Mouse (Mus musculus) midbrain, embryonic 11.5 days (tissue): ENCODE measurements at regions not wholly inside any gene's neighbourhood (a gene's known extent, or its start where the extent isn't known, plus 50 kb on each side); places are given as distances from the start of the nearest gene placed in this dataset.
A peak's percentile ranks its signal among the peaks of the same experiment; 100 is the strongest.

Source experiments
- ATAC-seq: fragments of 200-750 bp; cut with Nextera tagmentation; 2 replicates; pipeline ENCODE4 v1.8.0; 2017; ENCODE audit warnings: moderate TSS enrichment, moderate library complexity; ENCODE audit not compliant: low FRiP score
- DNase-seq: peaks from one replicate; pipeline ENCODE4 v3.0.0; 2015; ENCODE audit warnings: low spot score; ENCODE audit errors: missing footprints
- H3K27ac ChIP-seq: fragments of 300-500 bp; sonication (generic); 2 replicates; pipeline ENCODE4 v1.5.1; 2014; ENCODE audit warnings: low read depth, low read length
- H3K27me3 ChIP-seq: fragments of 300-500 bp; sonication (generic); 2 replicates; pipeline ENCODE4 v1.6.1; 2014; ENCODE audit warnings: mild to moderate bottlenecking, low read length, moderate library complexity, mixed read lengths; ENCODE audit not compliant: control insufficient read depth, insufficient read depth
- H3K36me3 ChIP-seq: fragments of 300-500 bp; sonication (generic); 2 replicates; pipeline ENCODE4 v1.6.1; 2014; ENCODE audit warnings: mild to moderate bottlenecking, low read length, moderate library complexity, mixed read lengths; ENCODE audit not compliant: control insufficient read depth, insufficient read depth
- H3K4me1 ChIP-seq: fragments of 300-500 bp; sonication (generic); 2 replicates; pipeline ENCODE4 v1.6.1; 2014; ENCODE audit warnings: low read length; ENCODE audit not compliant: control insufficient read depth, insufficient read depth
- H3K4me2 ChIP-seq: fragments of 300-500 bp; sonication (generic); 2 replicates; pipeline ENCODE4 v1.6.1; 2014; ENCODE audit warnings: mild to moderate bottlenecking, moderate library complexity
- H3K4me3 ChIP-seq: fragments of 300-500 bp; sonication (generic); 2 replicates; pipeline ENCODE4 v1.5.1; 2014; ENCODE audit warnings: low read depth, low read length
- H3K9ac ChIP-seq: fragments of 300-500 bp; sonication (generic); 2 replicates; pipeline ENCODE4 v1.6.1; 2014; ENCODE audit warnings: low read length
- H3K9me3 ChIP-seq: fragments of 300-500 bp; sonication (generic); 2 replicates; pipeline ENCODE4 v1.6.1; 2016; ENCODE audit warnings: low read length; ENCODE audit not compliant: control insufficient read depth
- WGBS: fragments of 180-500 bp; shearing (Covaris S2); extraction: QIAGEN DNeasy Blood & Tissue Kit; methylation state at CpG from one replicate; pipeline ENCODE4 v1.1.7; 2014; 5-methylcytosine and 5-hydroxymethylcytosine counted together

DNA sequence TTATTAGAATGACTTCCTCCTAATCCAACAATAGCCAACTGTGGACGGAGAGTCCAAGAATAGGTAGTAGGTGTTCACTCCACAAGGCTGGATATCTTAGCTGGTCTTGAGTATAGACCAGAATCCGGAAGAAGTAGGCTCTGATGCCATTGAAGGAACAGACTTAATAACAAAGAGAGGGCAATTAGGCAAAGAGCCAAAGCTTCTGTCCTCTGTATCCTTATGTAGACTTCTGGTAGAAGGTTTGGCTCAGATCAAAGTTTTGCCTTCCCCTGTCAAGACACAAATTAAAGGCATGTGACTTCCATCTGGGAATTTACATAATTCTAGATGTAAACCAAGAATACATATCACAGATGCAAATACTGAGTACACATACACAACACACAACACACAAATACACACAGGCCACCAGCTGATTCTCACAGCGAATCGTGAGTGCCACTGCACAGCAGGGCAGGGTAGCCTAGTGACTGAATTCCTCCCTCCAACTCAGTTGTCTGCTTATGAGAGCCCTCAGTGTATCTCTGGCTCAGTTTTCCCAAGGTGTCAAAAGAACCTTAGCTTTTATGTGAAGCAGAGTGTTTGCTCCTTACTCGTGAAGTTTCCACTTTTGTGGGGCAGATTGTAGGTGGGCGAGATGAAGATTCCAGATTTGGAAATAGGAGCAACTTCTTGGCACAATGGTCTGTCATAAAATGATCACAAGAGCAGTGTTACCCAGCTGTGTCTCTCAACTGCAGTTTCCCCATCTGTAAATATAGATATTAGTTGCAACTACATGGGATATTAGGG is 404.5 kb upstream of the Tenm4 start:
- no peaks in the 10 kb centered on the region for H3K27me3 ChIP-seq
- WGBS, result 91% methylated on average over 6 of the region's 6 CpGs
- no peak for ATAC-seq
- no peak overlapping the region for H3K4me2 ChIP-seq
- no peak for DNase-seq
- no peaks in the 10 kb centered on the region for H3K4me1 ChIP-seq
- no peak overlapping the region for H3K9ac ChIP-seq
- no peak overlapping the region for H3K27ac ChIP-seq
- H3K36me3 ChIP-seq, result no peaks in the 10 kb centered on the region
- no peaks in the 10 kb centered on the region for H3K9me3 ChIP-seq
- H3K4me3 ChIP-seq, result no peak overlapping the region

DNA sequence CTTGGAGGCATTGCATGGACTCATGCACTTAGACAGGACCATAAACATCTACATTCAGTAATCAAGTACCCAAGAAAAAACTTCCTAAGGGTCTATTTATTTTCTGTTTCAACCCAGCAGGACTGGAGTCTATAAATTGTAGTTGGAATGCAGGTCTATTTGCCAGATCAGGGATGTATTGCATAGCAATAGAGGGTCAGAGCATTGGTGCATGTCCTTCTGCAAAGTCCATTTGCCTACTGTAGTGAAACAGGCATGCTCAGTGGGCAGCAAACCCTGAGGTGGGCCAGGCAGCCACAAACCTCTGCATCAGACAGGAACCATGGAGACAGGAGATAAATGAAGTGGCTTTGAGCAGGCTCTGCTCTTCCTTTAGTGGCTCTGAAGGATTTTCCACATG is 386.5 kb upstream of the Tenm4 start:
- Histone ChIP-seq H3K4me3 (no peak overlapping the region), H3K27ac (no peak overlapping the region), H3K9me3 (no peaks in the 10 kb centered on the region), H3K4me1 (no peaks in the 10 kb centered on the region), H3K36me3 (no peaks in the 10 kb centered on the region), H3K27me3 (no peaks in the 10 kb centered on the region), H3K9ac (no peak overlapping the region), H3K4me2 (no peak overlapping the region)
- no peak for DNase-seq
- no peak for ATAC-seq

DNA sequence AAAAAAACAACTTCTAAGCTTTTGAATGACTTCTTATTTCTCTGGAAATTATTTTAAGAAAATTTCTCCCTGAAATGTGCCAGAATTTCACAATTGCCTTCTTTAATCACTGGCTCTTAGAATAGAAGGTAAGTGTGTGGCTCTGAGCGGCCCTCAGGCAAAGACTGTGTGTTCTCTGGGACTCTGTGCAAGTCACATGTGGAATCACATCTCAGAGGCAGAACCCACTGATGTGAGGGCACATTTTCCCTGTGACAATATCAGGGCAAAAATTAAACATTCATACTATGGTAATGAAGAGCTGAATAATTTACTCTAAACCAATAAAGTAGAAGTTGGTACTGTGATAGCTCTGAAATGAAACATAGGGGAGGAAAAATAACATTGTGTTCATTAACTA is 383.5 kb upstream of the Tenm4 start:
- Histone ChIP-seq H3K27me3 (no peaks in the 10 kb centered on the region), H3K9ac (no peak overlapping the region), H3K9me3 (no peaks in the 10 kb centered on the region), H3K4me1 (no peaks in the 10 kb centered on the region), H3K36me3 (no peaks in the 10 kb centered on the region), H3K4me3 (no peak overlapping the region), H3K4me2 (no peak overlapping the region), H3K27ac (no peak overlapping the region)
- ATAC-seq (no peak), DNase-seq (no peak)
- WGBS, result 86% methylated on average over 1 of the region's 1 CpGs

DNA sequence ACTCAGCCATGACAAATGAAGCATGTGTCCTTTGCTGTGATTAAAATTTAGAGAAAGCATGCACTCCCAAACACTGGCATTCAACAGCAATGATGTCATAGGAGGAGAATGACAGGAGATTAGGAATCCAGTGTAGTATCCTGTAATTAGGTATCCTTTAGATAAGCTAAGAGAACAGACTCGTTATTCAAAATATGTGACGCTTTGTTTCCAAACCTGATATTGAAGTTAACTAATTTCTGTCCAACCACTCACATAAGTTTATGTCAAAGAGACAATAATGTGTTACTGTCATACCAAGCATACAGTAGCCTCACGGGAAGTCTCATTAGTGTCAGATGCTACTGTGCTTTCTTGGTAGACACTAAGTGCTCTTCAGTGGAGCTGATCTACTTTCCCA is 383.1 kb upstream of the Tenm4 start:
- Histone ChIP-seq H3K4me1 (no peaks in the 10 kb centered on the region), H3K36me3 (no peaks in the 10 kb centered on the region), H3K4me3 (no peak overlapping the region), H3K9ac (no peak overlapping the region), H3K27ac (no peak overlapping the region), H3K9me3 (no peaks in the 10 kb centered on the region), H3K4me2 (no peak overlapping the region), H3K27me3 (no peaks in the 10 kb centered on the region)
- ATAC-seq (no peak), DNase-seq (no peak)
- WGBS, result 93% methylated on average over 3 of the region's 3 CpGs

DNA sequence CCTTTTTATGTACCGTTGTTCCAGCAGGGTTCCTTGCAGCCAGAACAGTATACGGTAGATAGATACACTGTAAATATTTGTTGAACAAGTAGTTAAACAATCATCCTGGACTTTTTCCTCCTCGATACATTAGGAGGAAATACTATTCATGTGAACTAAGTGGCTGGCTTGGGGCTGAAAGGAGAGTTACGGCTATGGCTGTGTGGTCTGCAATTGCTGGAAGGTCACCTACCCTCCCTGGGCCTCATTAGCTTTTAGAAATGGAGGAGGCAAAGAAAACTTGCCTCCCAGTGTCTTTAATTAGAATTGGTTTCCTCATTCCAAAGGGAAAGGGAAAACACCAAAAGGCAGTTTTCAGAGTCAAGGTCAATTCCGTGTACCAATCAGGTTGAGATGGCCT is 381.6 kb upstream of the Tenm4 start:
- Histone ChIP-seq H3K9ac (no peak overlapping the region), H3K4me3 (no peak overlapping the region), H3K9me3 (no peaks in the 10 kb centered on the region), H3K4me1 (no peaks in the 10 kb centered on the region), H3K4me2 (no peak overlapping the region), H3K27me3 (no peaks in the 10 kb centered on the region), H3K36me3 (no peaks in the 10 kb centered on the region), H3K27ac (no peak overlapping the region)
- DNase-seq, result no peak
- 88% methylated on average over 5 of the region's 5 CpGs for WGBS
- no peak for ATAC-seq

DNA sequence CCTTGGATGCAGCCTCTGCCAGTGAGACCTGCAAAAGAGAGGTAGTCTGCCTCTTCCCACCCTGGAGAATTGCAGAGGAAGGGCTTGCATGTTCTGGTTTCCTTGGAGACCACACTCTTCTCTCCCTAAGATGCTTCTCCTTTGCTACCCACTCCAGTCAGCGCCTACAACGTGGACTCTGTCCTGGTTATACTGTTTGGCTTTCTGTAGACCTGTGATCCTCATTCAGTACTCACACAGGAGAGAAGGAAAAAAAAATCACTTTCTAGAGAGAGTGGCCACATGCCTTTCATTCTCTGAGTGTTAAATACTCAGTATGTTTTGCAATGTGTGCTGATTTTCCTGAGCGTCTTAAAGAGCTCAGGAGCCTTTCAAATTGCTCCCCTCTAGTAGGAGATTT is 372.0 kb upstream of the Tenm4 start:
- H3K9me3 ChIP-seq, result no peaks in the 10 kb centered on the region
- ATAC-seq, result no peak
- H3K4me3 ChIP-seq, result no peak overlapping the region
- WGBS, result 49% methylated on average over 3 of the region's 3 CpGs
- no peak overlapping the region for H3K27ac ChIP-seq
- H3K36me3 ChIP-seq, result no peaks in the 10 kb centered on the region
- DNase-seq, result no peak
- no peak overlapping the region for H3K4me2 ChIP-seq
- no peaks in the 10 kb centered on the region for H3K27me3 ChIP-seq
- H3K9ac ChIP-seq, result no peak overlapping the region
- no peaks in the 10 kb centered on the region; the same call in 1 of the 2 replicates for H3K4me1 ChIP-seq

DNA sequence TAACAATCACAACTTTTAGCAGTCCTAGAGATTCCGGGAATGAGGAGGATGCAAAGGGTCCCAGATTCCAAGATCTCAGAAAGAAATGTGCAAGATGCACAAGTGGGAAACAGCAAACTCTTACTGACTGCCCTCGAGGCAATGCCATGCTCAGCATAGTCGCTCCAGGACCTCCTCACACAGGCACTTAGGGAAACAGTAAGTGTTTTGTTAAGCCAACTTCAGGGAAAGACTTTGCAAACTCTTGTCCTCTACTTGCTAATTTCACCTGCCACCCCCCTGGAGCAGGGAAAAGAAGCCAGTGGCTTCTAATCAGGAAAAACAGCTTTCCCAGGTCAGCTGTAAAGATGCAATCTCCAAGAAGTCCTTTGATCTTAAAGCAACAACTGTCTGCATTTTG is 361.4 kb upstream of the Tenm4 start:
- Histone ChIP-seq H3K27ac (no peak overlapping the region), H3K27me3 (no peaks in the 10 kb centered on the region), H3K9ac (no peak overlapping the region), H3K4me3 (no peak overlapping the region), H3K4me2 (no peak overlapping the region), H3K36me3 (no peaks in the 10 kb centered on the region), H3K9me3 (no peaks in the 10 kb centered on the region), H3K4me1 (peaks cover 2% of the 10 kb centered on the region; the same call in 1 of the 2 replicates)
- WGBS, result 33% methylated on average over 3 of the region's 3 CpGs
- DNase-seq, result no peak
- no peak for ATAC-seq

DNA sequence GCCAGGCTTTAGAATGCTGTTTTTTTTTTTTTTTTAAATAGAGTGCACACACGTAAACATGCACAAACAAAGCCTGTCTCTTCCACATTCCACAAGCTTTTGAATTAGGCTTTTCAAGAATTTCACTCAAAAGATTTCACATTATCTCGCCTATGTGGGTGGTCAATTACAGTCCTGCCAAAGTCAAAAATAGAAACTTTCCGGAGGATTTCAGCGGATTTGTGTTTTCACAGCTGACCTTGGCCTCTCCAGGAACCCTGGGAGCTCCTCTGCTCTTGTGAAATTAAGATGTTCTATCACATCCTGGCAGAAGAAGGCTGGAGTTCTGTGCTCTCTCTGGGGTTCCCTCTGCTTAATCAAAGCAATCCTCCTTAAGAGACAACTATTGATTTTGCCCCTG is 360.9 kb upstream of the Tenm4 start:
- no peak overlapping the region for H3K9ac ChIP-seq
- no peak overlapping the region for H3K4me3 ChIP-seq
- DNase-seq, result no peak
- no peaks in the 10 kb centered on the region for H3K27me3 ChIP-seq
- ATAC-seq, result no peak
- H3K9me3 ChIP-seq, result no peaks in the 10 kb centered on the region
- H3K4me2 ChIP-seq, result no peak overlapping the region
- 17% methylated on average over 4 of the region's 4 CpGs for WGBS
- no peaks in the 10 kb centered on the region for H3K36me3 ChIP-seq
- peaks cover 6% of the 10 kb centered on the region for H3K4me1 ChIP-seq
- H3K27ac ChIP-seq, result no peak overlapping the region

DNA sequence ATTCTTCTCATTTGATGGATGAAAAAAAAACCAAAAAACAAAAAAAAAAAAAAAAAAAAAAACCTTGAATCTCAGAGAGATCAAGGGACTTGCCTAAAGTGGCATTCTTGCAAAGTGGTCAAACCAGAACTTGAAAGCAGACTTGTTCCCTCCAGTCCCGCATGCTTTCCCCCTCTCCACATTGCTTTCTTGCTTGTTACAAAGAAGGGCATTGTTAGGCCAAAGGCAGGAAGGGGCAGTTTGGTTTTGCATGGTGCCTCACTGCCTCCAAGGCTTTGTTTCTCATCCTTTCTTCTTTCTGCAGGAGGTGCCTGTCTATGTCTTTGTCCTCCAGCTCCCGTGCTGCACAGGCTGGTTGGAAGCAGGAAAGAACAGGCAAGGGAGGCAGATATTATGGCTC is 356.2 kb upstream of the Tenm4 start:
- ATAC-seq (0 out of 2 replicates have a peak, but pooled peaks have one; percentile 22), DNase-seq (peak; percentile 87)
- Histone ChIP-seq H3K36me3 (no peaks in the 10 kb centered on the region), H3K4me3 (no peak overlapping the region), H3K4me2 (no peak overlapping the region), H3K27me3 (no peaks in the 10 kb centered on the region), H3K9ac (no peak overlapping the region), H3K27ac (no peak overlapping the region), H3K4me1 (peaks cover 3% of the 10 kb centered on the region), H3K9me3 (no peaks in the 10 kb centered on the region)
- WGBS, result 7% methylated on average over 2 of the region's 2 CpGs
